Mouse (Mus musculus): ENCODE results near the gene Chl1. TPM values are rescaled to one million over a fixed set of nuclear protein-coding genes. Genes with fewer than 3 reads are reported as not detected.

Chl1 gene
- 0.16 and 0.22 TPM in 2 replicates for total RNA-seq (2012; rRNA removed)

DNA sequence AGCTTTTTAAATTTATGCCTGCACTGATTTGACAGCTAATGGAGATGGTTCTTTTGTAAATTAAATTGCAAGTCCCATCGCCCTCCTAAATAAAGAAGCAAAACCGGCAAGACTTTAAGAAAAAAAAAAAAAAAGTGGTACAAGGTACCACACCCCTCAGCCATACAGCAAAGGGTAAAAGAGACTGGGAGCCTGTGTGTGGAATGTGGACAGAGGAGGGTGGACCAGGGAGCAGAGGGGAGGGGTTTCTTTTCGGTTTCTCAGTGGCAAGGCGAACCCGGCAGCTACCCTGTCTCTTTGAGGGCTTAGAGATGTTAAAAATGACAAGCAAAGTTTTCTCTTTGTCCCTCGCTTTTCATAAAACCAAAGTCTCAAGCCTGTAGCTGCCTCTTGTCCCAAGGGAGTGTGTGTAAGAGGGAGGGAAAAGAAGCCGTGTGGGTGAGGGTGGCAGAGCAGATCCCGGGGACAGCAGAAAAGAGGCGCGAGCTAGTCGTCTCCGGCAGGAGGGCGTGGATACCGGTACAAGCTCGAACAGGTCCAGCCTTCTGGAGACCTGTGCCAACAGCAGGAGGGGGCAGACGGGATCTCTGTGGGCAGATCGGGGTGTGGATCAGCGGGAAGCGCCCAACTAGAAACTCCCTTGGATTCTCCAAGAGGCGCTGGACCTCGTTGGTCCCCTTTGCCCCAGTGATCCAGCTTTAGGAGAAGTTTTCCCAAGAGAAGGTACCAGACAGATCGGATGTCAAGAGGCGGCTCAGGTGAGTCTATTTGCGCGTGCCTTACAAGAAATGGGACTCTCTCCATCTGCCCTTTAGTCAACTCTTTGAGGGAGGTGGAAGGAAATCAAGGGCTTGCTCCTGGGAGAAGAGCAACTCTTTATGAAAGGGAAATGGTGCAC is at the start of gene Chl1:
Chl1 (plus strand) TSS at position 195 of the 898 bp plus-strand sequence.
- TF ChIP-seq ZC3H11A (IDR thresholded peaks at IDR 0.05; ENCODE audit: borderline replicate concordance, low read depth, low read length) = no peak
- peak; percentile 84 for TF ChIP-seq ZNF384 (IDR thresholded peaks at IDR 0.05; ENCODE audit: low read depth, low read length)
- no peak for TF ChIP-seq MAFK (IDR thresholded peaks at IDR 0.05; ENCODE audit: insufficient read depth, low read depth, low read length)
- Histone ChIP-seq H3K4me3 (ENCODE audit: insufficient read depth in 1 of 2, low read depth in 1 of 2, low read length in 2 of 2, poor library complexity in 1 of 2, severe bottlenecking in 1 of 2) (peak within 1 kb of the TSS; percentile 21 to 54), H3K36me3 (ENCODE audit: control insufficient read depth, insufficient read depth, low read length, poor library complexity, severe bottlenecking) (no peaks in the 10 kb centered on the region), H3K9me3 (ENCODE audit: control insufficient read depth, insufficient read depth, low read depth, low read length) (no peaks in the 10 kb centered on the region), H3K9ac (ENCODE audit: insufficient read depth, low read depth, low read length, poor library complexity, severe bottlenecking) (no peak within 1 kb of the TSS), H3K27ac (ENCODE audit: insufficient read depth, low read depth, low read length, poor library complexity, severe bottlenecking) (no peak within 1 kb of the TSS), H3K4me1 (ENCODE audit: control insufficient read depth in 2 of 2, insufficient read depth in 2 of 2, low read length in 2 of 2, poor library complexity in 1 of 2) (no peaks in the 10 kb centered on the region)
- in situ Hi-C loops (cut with MboI; ENCODE audit: low sequenced_read_pairs in 2 of 2, unreplicated experiment in 2 of 2) = no loop called here
- no peak for DNase-seq (ENCODE audit: low read depth, low spot score)

DNA sequence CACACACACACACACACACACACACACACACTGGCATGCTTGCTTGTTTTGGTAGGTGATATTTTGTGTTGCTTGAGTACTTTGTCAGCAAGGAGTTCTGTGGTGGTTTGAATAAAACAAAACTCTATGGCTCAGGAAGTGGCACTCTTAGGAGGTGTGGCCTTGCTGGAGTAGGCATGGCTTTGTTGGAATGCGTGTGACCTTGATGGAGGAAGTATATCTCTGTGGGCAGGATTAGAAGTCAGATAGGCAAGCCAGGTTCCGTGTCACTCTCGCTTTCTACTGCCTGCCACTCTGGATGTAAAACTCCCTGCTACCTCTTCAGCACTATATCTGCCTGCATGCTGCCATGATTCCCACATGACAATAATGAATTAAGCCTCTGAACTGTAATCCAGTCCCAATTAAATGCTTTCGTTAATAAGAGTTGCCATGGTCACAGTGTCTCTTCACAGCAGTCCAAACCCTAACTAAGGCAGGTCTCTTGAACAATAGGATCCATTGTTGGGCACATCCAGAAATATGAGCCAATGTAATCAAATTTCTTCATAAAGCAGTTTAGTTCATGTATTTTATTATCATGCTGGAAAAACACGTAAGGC is 44.8 kb upstream of the Chl1 start:
- no peak for TF ChIP-seq ZNF384 (IDR thresholded peaks at IDR 0.05; ENCODE audit: low read depth, low read length)
- no peak for TF ChIP-seq MAFK (IDR thresholded peaks at IDR 0.05; ENCODE audit: insufficient read depth, low read depth, low read length)
- TF ChIP-seq CHD2 (IDR thresholded peaks at IDR 0.05; ENCODE audit: low read depth, low read length) = no peak
- TF ChIP-seq HCFC1 (IDR thresholded peaks at IDR 0.05; ENCODE audit: borderline replicate concordance, insufficient read depth, low read length) = no peak
- no peak for TF ChIP-seq ZC3H11A (IDR thresholded peaks at IDR 0.05; ENCODE audit: borderline replicate concordance, low read depth, low read length)
- H3K9me3 ChIP-seq (ENCODE audit: control insufficient read depth, insufficient read depth, low read depth, low read length) = no peaks in the 10 kb centered on the region
- no peak overlapping the region for H3K27ac ChIP-seq (ENCODE audit: insufficient read depth, low read depth, low read length, poor library complexity, severe bottlenecking)
- no peaks in the 10 kb centered on the region for H3K4me1 ChIP-seq (ENCODE audit: control insufficient read depth in 2 of 2, insufficient read depth in 2 of 2, low read length in 2 of 2, poor library complexity in 1 of 2)
- in situ Hi-C loops (cut with MboI; ENCODE audit: low sequenced_read_pairs in 2 of 2, unreplicated experiment in 2 of 2) = no loop called here
- no peak overlapping the region for H3K4me3 ChIP-seq (ENCODE audit: insufficient read depth in 1 of 2, low read depth in 1 of 2, low read length in 2 of 2, poor library complexity in 1 of 2, severe bottlenecking in 1 of 2)
- no peak overlapping the region for H3K9ac ChIP-seq (ENCODE audit: insufficient read depth, low read depth, low read length, poor library complexity, severe bottlenecking)
- H3K36me3 ChIP-seq (ENCODE audit: control insufficient read depth, insufficient read depth, low read length, poor library complexity, severe bottlenecking) = no peaks in the 10 kb centered on the region
- DNase-seq (ENCODE audit: low read depth, low spot score) = no peak

DNA sequence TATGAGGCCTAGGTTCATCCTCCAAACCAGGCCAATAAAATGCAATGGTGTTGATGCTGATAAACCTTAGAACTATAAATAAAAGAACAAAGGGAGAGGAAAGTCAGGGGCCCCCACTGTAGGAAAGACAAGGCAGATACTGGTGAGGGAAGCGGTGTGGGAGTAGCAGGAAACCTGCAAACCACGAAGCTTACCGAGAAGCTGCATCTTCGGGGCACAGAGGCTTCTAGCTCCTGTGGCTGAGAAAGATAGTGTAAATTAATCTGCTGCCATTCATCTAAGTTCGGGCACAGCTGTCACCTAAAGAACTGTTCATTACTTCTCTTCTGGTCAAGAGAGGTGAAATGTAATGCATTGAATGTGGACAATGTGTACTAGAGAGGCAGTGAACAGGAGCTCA is 37.1 kb upstream of the Chl1 start:
- Histone ChIP-seq H3K9ac (ENCODE audit: insufficient read depth, low read depth, low read length, poor library complexity, severe bottlenecking) (no peak overlapping the region), H3K4me3 (ENCODE audit: insufficient read depth in 1 of 2, low read depth in 1 of 2, low read length in 2 of 2, poor library complexity in 1 of 2, severe bottlenecking in 1 of 2) (no peak overlapping the region), H3K27ac (ENCODE audit: insufficient read depth, low read depth, low read length, poor library complexity, severe bottlenecking) (no peak overlapping the region), H3K36me3 (ENCODE audit: control insufficient read depth, insufficient read depth, low read length, poor library complexity, severe bottlenecking) (no peaks in the 10 kb centered on the region), H3K9me3 (ENCODE audit: control insufficient read depth, insufficient read depth, low read depth, low read length) (no peaks in the 10 kb centered on the region), H3K4me1 (ENCODE audit: control insufficient read depth in 2 of 2, insufficient read depth in 2 of 2, low read length in 2 of 2, poor library complexity in 1 of 2) (no peaks in the 10 kb centered on the region)
- TF ChIP-seq ZC3H11A (IDR thresholded peaks at IDR 0.05; ENCODE audit: borderline replicate concordance, low read depth, low read length) = no peak
- no peak for TF ChIP-seq MAFK (IDR thresholded peaks at IDR 0.05; ENCODE audit: insufficient read depth, low read depth, low read length)
- TF ChIP-seq HCFC1 (IDR thresholded peaks at IDR 0.05; ENCODE audit: borderline replicate concordance, insufficient read depth, low read length) = no peak
- in situ Hi-C loops (cut with MboI; ENCODE audit: low sequenced_read_pairs in 2 of 2, unreplicated experiment in 2 of 2) = no loop called here
- no peak for DNase-seq (ENCODE audit: low read depth, low spot score)

DNA sequence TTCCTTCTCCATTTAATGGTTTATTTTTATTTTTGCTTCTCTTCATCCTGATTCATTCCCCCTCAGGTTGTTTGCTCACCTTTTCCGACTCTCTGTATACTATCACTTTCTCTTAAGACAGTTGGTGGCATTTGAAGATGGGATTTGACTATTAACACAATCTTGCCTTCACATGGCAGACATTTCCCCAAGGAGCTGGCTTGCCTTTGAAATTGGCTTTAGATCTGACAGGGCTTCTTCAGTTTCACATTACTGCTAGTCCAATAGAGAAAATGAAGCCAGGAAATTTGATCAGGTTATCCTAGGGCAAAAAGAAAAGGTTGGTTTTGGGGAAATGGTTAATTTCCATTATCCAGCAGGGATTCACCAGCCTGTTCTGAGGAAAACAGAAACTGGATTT is 23.2 kb upstream of the Chl1 start:
- no peak overlapping the region for H3K4me3 ChIP-seq (ENCODE audit: insufficient read depth in 1 of 2, low read depth in 1 of 2, low read length in 2 of 2, poor library complexity in 1 of 2, severe bottlenecking in 1 of 2)
- in situ Hi-C loops (cut with MboI; ENCODE audit: low sequenced_read_pairs in 2 of 2, unreplicated experiment in 2 of 2) = no loop called here
- no peaks in the 10 kb centered on the region for H3K36me3 ChIP-seq (ENCODE audit: control insufficient read depth, insufficient read depth, low read length, poor library complexity, severe bottlenecking)
- no peak for DNase-seq (ENCODE audit: low read depth, low spot score)
- H3K9me3 ChIP-seq (ENCODE audit: control insufficient read depth, insufficient read depth, low read depth, low read length) = no peaks in the 10 kb centered on the region
- no peak overlapping the region for H3K27ac ChIP-seq (ENCODE audit: insufficient read depth, low read depth, low read length, poor library complexity, severe bottlenecking)
- no peak overlapping the region for H3K9ac ChIP-seq (ENCODE audit: insufficient read depth, low read depth, low read length, poor library complexity, severe bottlenecking)
- H3K4me1 ChIP-seq (ENCODE audit: control insufficient read depth in 2 of 2, insufficient read depth in 2 of 2, low read length in 2 of 2, poor library complexity in 1 of 2) = no peaks in the 10 kb centered on the region
- TF ChIP-seq HCFC1 (IDR thresholded peaks at IDR 0.05; ENCODE audit: borderline replicate concordance, insufficient read depth, low read length) (no peak), CHD2 (IDR thresholded peaks at IDR 0.05; ENCODE audit: low read depth, low read length) (no peak), ZC3H11A (IDR thresholded peaks at IDR 0.05; ENCODE audit: borderline replicate concordance, low read depth, low read length) (no peak), ZNF384 (IDR thresholded peaks at IDR 0.05; ENCODE audit: low read depth, low read length) (no peak), MAFK (IDR thresholded peaks at IDR 0.05; ENCODE audit: insufficient read depth, low read depth, low read length) (no peak)

Data from ES-E14 (cell line).